In the genomic region with DNA sequence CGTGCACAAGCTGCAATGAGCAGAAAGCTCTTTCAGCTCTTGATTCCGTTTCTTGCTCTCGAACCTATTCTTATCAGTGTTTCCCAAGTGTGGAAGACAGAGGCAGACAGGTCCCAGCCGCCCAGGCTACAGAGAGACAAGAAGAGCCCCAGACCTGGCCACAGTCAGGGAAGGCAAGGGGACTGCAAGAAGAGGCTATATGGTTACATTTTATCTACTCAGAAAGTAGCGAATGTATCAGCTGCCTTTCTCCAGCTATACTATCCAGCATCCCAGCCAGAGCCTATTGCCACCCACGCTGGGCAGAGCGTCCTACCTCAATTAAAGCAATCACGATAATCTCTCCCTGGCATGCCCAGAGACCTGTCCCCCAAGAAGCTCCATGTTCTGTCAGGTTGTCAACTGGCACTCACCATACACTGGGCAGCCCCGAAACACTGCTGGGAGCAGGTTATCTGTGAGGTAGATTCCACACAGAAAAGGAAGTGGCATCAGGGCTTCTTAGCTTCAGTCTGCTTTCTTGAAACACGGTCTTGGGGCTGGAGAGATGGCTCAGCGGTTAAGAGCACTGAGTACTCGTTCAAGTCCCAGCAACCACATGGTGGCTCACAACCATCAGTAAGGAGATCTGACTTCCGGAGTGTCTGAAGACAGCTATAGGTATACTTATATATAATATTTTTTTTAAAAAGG, we compare ENCODE assay signal across 16 mouse cellular contexts. TPM values are rescaled to one million over a fixed set of nuclear protein-coding genes. Genes with fewer than 3 reads are reported as not detected.
DNase-seq lines count a peak whose midpoint lies in the region; ATAC-seq and TF ChIP-seq lines count a peak whose summit lies in the region.
"Had no signal": no experiment of that assay in that cellular context is flagged by ENCODE, and none has a peak within 500 bp of the region (broad histone marks: within the 10 kb centered on the region; RNA-seq: fewer than 3 reads in every experiment).

No protein-coding gene starts in this region.

- H3K4me2 ChIP-seq in liver, embryonic 11.5 days: no peak overlapping the region
- no peak overlapping the region for H3K4me2 ChIP-seq in liver, embryonic 12.5 days
- no peak overlapping the region for H3K4me2 ChIP-seq in liver, embryonic 14.5 days (ENCODE audit: low read depth)
- H3K4me2 ChIP-seq in hindbrain, embryonic 11.5 days (replicated peaks; ENCODE audit: low read depth, low read length): no peak overlapping the region
- H3K4me2 ChIP-seq: embryonic facial prominence, embryonic 12.5 days; forebrain, embryonic 13.5 days; forebrain, embryonic 15.5 days had no signal

- TF ChIP-seq EP300 in liver, embryonic 14.5 days (IDR thresholded peaks at IDR 0.05; ENCODE audit: low read depth): no peak

- DNase-seq in liver, embryonic 11.5 days (ENCODE audit: low spot score): no peak
- peak; percentile 65 for DNase-seq in testis, postnatal 14 days (ENCODE audit: low spot score)
- DNase-seq in testis, postnatal 10 days (ENCODE audit: low spot score): no peak
- peak; percentile 34 for DNase-seq in MEL-GATA-1-ER (ENCODE audit: extremely low read depth, low read depth)
- peak in 1 of 3 experiments; percentile 24 for DNase-seq in liver, embryonic 14.5 days (ENCODE audit: low read depth in 3 of 3, low spot score in 3 of 3)
- no peak for DNase-seq in hindbrain, embryonic 11.5 days (ENCODE audit: low spot score)
- no peak for DNase-seq in urinary bladder, postnatal 4 days (ENCODE audit: low spot score in 2 of 2)
- DNase-seq: cerebellum, adult 11-12 months; cerebellum, adult 2 months; cerebellum, adult 9-10 months; forebrain, postnatal 0 days had no signal

- no peak for TF ChIP-seq CTCF in liver, embryonic 14.5 days (IDR thresholded peaks at IDR 0.05; ENCODE audit: low read depth)

- 54% methylated on average over 13 of the region's 13 CpGs for WGBS in liver, embryonic 11.5 days
- 44% methylated on average over 13 of the region's 13 CpGs for WGBS in liver, embryonic 12.5 days (ENCODE audit: insufficient replicate concordance)
- WGBS in liver, embryonic 14.5 days (ENCODE audit: insufficient replicate concordance): 36% methylated on average over 13 of the region's 13 CpGs
- 82% methylated on average over 13 of the region's 13 CpGs for WGBS in hindbrain, embryonic 11.5 days

- H3K4me3 ChIP-seq in liver, embryonic 11.5 days (ENCODE audit: low read depth, low read length): no peak overlapping the region
- no peak overlapping the region for H3K4me3 ChIP-seq in liver, embryonic 12.5 days
- H3K4me3 ChIP-seq in liver, embryonic 14.5 days (ENCODE audit: insufficient read depth in 1 of 2, low read depth in 2 of 2, low read length in 2 of 2): no peak overlapping the region
- no peak overlapping the region for H3K4me3 ChIP-seq in hindbrain, embryonic 11.5 days (ENCODE audit: low read depth, low read length)
- H3K4me3 ChIP-seq: embryonic facial prominence, embryonic 10.5 days; embryonic facial prominence, embryonic 12.5 days; forebrain, embryonic 13.5 days; forebrain, embryonic 15.5 days had no signal

- 0 out of 2 replicates have a peak, but pooled peaks cover 4% of the 10 kb centered on the region for H3K4me1 ChIP-seq in liver, embryonic 11.5 days (replicated peaks; ENCODE audit: control insufficient read depth, insufficient read depth, low read length)
- H3K4me1 ChIP-seq in liver, embryonic 12.5 days: peaks cover 36% of the 10 kb centered on the region
- H3K4me1 ChIP-seq in liver, embryonic 14.5 days (replicated peaks; ENCODE audit: control insufficient read depth in 2 of 2, insufficient read depth in 2 of 2, low read length in 1 of 2): peaks cover 9 to 13% of the 10 kb centered on the region in 2 experiments
- H3K4me1 ChIP-seq in hindbrain, embryonic 11.5 days (replicated peaks; ENCODE audit: control insufficient read depth, insufficient read depth, low read length): peaks cover 13% of the 10 kb centered on the region

- no peak overlapping the region for H3K27ac ChIP-seq in liver, embryonic 11.5 days (ENCODE audit: low read depth, low read length)
- no peak overlapping the region for H3K27ac ChIP-seq in liver, embryonic 12.5 days
- H3K27ac ChIP-seq in liver, embryonic 14.5 days: no peak overlapping the region
- H3K27ac ChIP-seq in hindbrain, embryonic 11.5 days (ENCODE audit: low read depth, low read length): no peak overlapping the region
- H3K27ac ChIP-seq: embryonic facial prominence, embryonic 10.5 days; embryonic facial prominence, embryonic 12.5 days; forebrain, embryonic 13.5 days; forebrain, embryonic 15.5 days had no signal

- ATAC-seq in liver, embryonic 11.5 days (replicated peaks; ENCODE audit: low FRiP score): peak; percentile 42; the same call in 1 of the 2 replicates
- no peak for ATAC-seq in liver, embryonic 12.5 days
- peak; percentile 31; the same call in 1 of the 2 replicates for ATAC-seq in liver, embryonic 14.5 days (ENCODE audit: insufficient read depth)
- ATAC-seq in hindbrain, embryonic 11.5 days (ENCODE audit: low FRiP score): no peak
- ATAC-seq: forebrain, embryonic 13.5 days; forebrain, embryonic 15.5 days; forebrain, postnatal 0 days had no signal

- H3K9me3 ChIP-seq in liver, embryonic 11.5 days (ENCODE audit: control insufficient read depth, low read length): no peaks in the 10 kb centered on the region
- no peaks in the 10 kb centered on the region for H3K9me3 ChIP-seq in liver, embryonic 12.5 days (replicated peaks)
- H3K9me3 ChIP-seq in liver, embryonic 14.5 days (ENCODE audit: control insufficient read depth, low read length): no peaks in the 10 kb centered on the region
- H3K9me3 ChIP-seq in hindbrain, embryonic 11.5 days (ENCODE audit: control insufficient read depth, low read length): no peaks in the 10 kb centered on the region
- H3K9me3 ChIP-seq: embryonic facial prominence, embryonic 10.5 days; embryonic facial prominence, embryonic 12.5 days; forebrain, embryonic 13.5 days; forebrain, embryonic 15.5 days had no signal

- H3K9ac ChIP-seq in liver, embryonic 11.5 days (ENCODE audit: low read depth, low read length): no peak overlapping the region
- H3K9ac ChIP-seq in liver, embryonic 12.5 days: no peak overlapping the region
- H3K9ac ChIP-seq in liver, embryonic 14.5 days (replicated peaks): no peak overlapping the region
- H3K9ac ChIP-seq in hindbrain, embryonic 11.5 days (ENCODE audit: low read depth, low read length): no peak overlapping the region
- H3K9ac ChIP-seq: embryonic facial prominence, embryonic 12.5 days; forebrain, embryonic 13.5 days; forebrain, embryonic 15.5 days; forebrain, postnatal 0 days had no signal

- H3K36me3 ChIP-seq in liver, embryonic 11.5 days (ENCODE audit: control insufficient read depth, insufficient read depth, low read length): no peaks in the 10 kb centered on the region
- no peaks in the 10 kb centered on the region for H3K36me3 ChIP-seq in liver, embryonic 12.5 days
- H3K36me3 ChIP-seq in liver, embryonic 14.5 days (replicated peaks; ENCODE audit: control insufficient read depth, insufficient read depth, low read depth): no peaks in the 10 kb centered on the region
- no peaks in the 10 kb centered on the region for H3K36me3 ChIP-seq in hindbrain, embryonic 11.5 days (ENCODE audit: control insufficient read depth, insufficient read depth, low read length)
- H3K36me3 ChIP-seq: embryonic facial prominence, embryonic 10.5 days; embryonic facial prominence, embryonic 12.5 days; forebrain, embryonic 15.5 days had no signal

- H3K27me3 ChIP-seq in liver, embryonic 11.5 days (replicated peaks; ENCODE audit: control insufficient read depth, insufficient read depth, low read length): peaks cover 17% of the 10 kb centered on the region
- peaks cover 58% of the 10 kb centered on the region for H3K27me3 ChIP-seq in liver, embryonic 12.5 days (replicated peaks)
- peaks cover 7% of the 10 kb centered on the region for H3K27me3 ChIP-seq in liver, embryonic 14.5 days (ENCODE audit: control insufficient read depth, insufficient read depth, low read length)
- H3K27me3 ChIP-seq in hindbrain, embryonic 11.5 days (ENCODE audit: control insufficient read depth, insufficient read depth, low read length): peaks cover 12% of the 10 kb centered on the region; the same call in 1 of the 2 replicates

RNA-seq across cellular contexts. Expression of a gene that starts 2.5 kb away (rescaled TPM):
- polyA plus RNA-seq in liver, embryonic 11.5 days (2014; fragmentation: Nextera tagmentation; extraction: Ambion mirVana): 45.8 and 49.4 TPM in 2 replicates
- 24.5 and 28.0 TPM in 2 replicates for polyA plus RNA-seq in liver, embryonic 12.5 days (2016; fragmentation: Nextera tagmentation; extraction: Ambion mirVana)
- polyA plus RNA-seq in liver, embryonic 14.5 days (2012; rRNA removed): 6.9 and 12.4 TPM in 2 replicates
- polyA plus RNA-seq in liver, embryonic 14.5 days (2014; fragmentation: Nextera tagmentation; extraction: Ambion mirVana): 14.8 and 17.2 TPM in 2 replicates
- 40.2 and 42.6 TPM in 2 replicates for polyA plus RNA-seq in hindbrain, embryonic 11.5 days (2014; fragmentation: Nextera tagmentation; extraction: Ambion mirVana)

RNA-seq across cellular contexts. Expression of a gene that starts 35.8 kb away (rescaled TPM):
- polyA plus RNA-seq in liver, embryonic 11.5 days (2014; fragmentation: Nextera tagmentation; extraction: Ambion mirVana): 71.1 and 77.6 TPM in 2 replicates
- 36.5 and 42.3 TPM in 2 replicates for polyA plus RNA-seq in liver, embryonic 12.5 days (2016; fragmentation: Nextera tagmentation; extraction: Ambion mirVana)
- polyA plus RNA-seq in liver, embryonic 14.5 days (2012; rRNA removed): 16.0 and 23.9 TPM in 2 replicates
- polyA plus RNA-seq in liver, embryonic 14.5 days (2014; fragmentation: Nextera tagmentation; extraction: Ambion mirVana): 21.2 and 22.3 TPM in 2 replicates
- 54.6 and 63.4 TPM in 2 replicates for polyA plus RNA-seq in hindbrain, embryonic 11.5 days (2014; fragmentation: Nextera tagmentation; extraction: Ambion mirVana)

RNA-seq across cellular contexts. Expression of a gene that starts 53.7 kb away (rescaled TPM):
- 6.6 and 7.4 TPM in 2 replicates for polyA plus RNA-seq in liver, embryonic 11.5 days (2014; fragmentation: Nextera tagmentation; extraction: Ambion mirVana)
- polyA plus RNA-seq in liver, embryonic 12.5 days (2016; fragmentation: Nextera tagmentation; extraction: Ambion mirVana): 6.2 and 6.4 TPM in 2 replicates
- 3.6 TPM in 2 replicates for polyA plus RNA-seq in liver, embryonic 14.5 days (2012; rRNA removed)
- 5.0 and 5.9 TPM in 2 replicates for polyA plus RNA-seq in liver, embryonic 14.5 days (2014; fragmentation: Nextera tagmentation; extraction: Ambion mirVana)
- 2.1 and 2.3 TPM in 2 replicates for polyA plus RNA-seq in hindbrain, embryonic 11.5 days (2014; fragmentation: Nextera tagmentation; extraction: Ambion mirVana)

Comparison
In these comparisons a context has a peak if more than half of its experiments do, and no peak if none do; other contexts are left out.
1. ATAC-seq: peak in liver, embryonic 11.5 days (single experiment) and liver, embryonic 14.5 days (single experiment); none in liver, embryonic 12.5 days (single experiment) and hindbrain, embryonic 11.5 days (single experiment).
2. DNase-seq: peak in testis, postnatal 14 days (single experiment) and MEL-GATA-1-ER (single experiment); none in liver, embryonic 11.5 days (single experiment), testis, postnatal 10 days (single experiment), hindbrain, embryonic 11.5 days (single experiment) and urinary bladder, postnatal 4 days (0 of 2).